Mouse (Mus musculus) C2C12 (cell line): ENCODE data around the gene Robo1.

Experiments
- CTCF ChIP-seq: IDR thresholded peaks from one replicate; pipeline ENCODE4 v1.5.1; 2011; ENCODE audit not compliant: control insufficient read depth, insufficient read depth, insufficient read length
- MAX ChIP-seq: IDR thresholded peaks from one replicate; pipeline ENCODE4 v1.6.1; 2011; ENCODE audit warnings: mild to moderate bottlenecking, control low read depth
- MYOG ChIP-seq: IDR thresholded peaks from one replicate; pipeline ENCODE4 v1.6.1; 2011; ENCODE audit not compliant: control insufficient read depth, insufficient read length; ENCODE audit errors: extremely low read depth
- USF1 ChIP-seq: IDR thresholded peaks from one replicate; pipeline ENCODE4 v1.6.1; 2011; ENCODE audit warnings: low read depth, mild to moderate bottlenecking, control low read depth, moderate library complexity

GRCm38 (mm10) chr16:72951969-72952368, 643.9 kb downstream of the Robo1 start:
- TF ChIP-seq CTCF = no peak
- TF ChIP-seq MAX = no peak
- no peak for TF ChIP-seq USF1
- TF ChIP-seq MYOG = no peak
